14 mouse cellular contexts compared by ENCODE assay signal in genomic region chr8:124331094-124331493, GRCm38 (mm10).
DNase-seq lines count a peak whose midpoint lies in the region; ATAC-seq and TF ChIP-seq lines count a peak whose summit lies in the region.
"Had no signal": no experiment of that assay in that cellular context is flagged by ENCODE, and none has a peak within 500 bp of the region (broad histone marks: within the 10 kb centered on the region; RNA-seq: fewer than 3 reads in every experiment).

No protein-coding gene starts in this region.

- H3K36me3 ChIP-seq in forebrain, embryonic 15.5 days, result peaks cover 34% of the 10 kb centered on the region
- peaks cover 65% of the 10 kb centered on the region for H3K36me3 ChIP-seq in midbrain, postnatal 0 days (ENCODE audit: insufficient read depth, low read length)

- DNase-seq in frontal cortex, postnatal 14 days (ENCODE audit: low spot score in 2 of 2), result no peak
- peak; percentile 83 for DNase-seq in NIH3T3 (ENCODE audit: low read depth)
- no peak for DNase-seq in midbrain, postnatal 0 days (ENCODE audit: low spot score)
- no peak for DNase-seq in urinary bladder, adult 18-20 months (ENCODE audit: low spot score in 2 of 2)
- no peak for DNase-seq in cerebellum, adult 11-12 months
- DNase-seq in right cerebral cortex, postnatal 10 days (ENCODE audit: low spot score in 2 of 2), result no peak
- DNase-seq: kidney, postnatal 14 days; lung, adult 18-20 months had no signal

- H3K9ac ChIP-seq in forebrain, embryonic 15.5 days (replicated peaks), result no peak overlapping the region
- H3K9ac ChIP-seq in midbrain, postnatal 0 days (replicated peaks; ENCODE audit: low read length, poor library complexity, severe bottlenecking), result no peak overlapping the region
- H3K9ac ChIP-seq: heart, embryonic 13.5 days; limb, embryonic 12.5 days had no signal

- ATAC-seq in frontal cortex, adult (ENCODE audit: low TSS enrichment), result peak; percentile 53; the same call in 1 of the 2 replicates
- ATAC-seq in forebrain, embryonic 15.5 days (replicated peaks), result no peak
- ATAC-seq in midbrain, postnatal 0 days (ENCODE audit: low FRiP score), result no peak
- ATAC-seq: inflammation-experienced regulatory T-cells, adult 6 months had no signal

- no peaks in the 10 kb centered on the region for H3K9me3 ChIP-seq in forebrain, embryonic 15.5 days
- no peaks in the 10 kb centered on the region for H3K9me3 ChIP-seq in midbrain, postnatal 0 days (ENCODE audit: low read length)
- H3K9me3 ChIP-seq: embryonic facial prominence, embryonic 10.5 days; heart, embryonic 13.5 days; limb, embryonic 12.5 days had no signal

- H3K4me1 ChIP-seq in forebrain, embryonic 15.5 days, result peaks cover 8% of the 10 kb centered on the region; the same call in 1 of the 2 replicates
- H3K4me1 ChIP-seq in midbrain, postnatal 0 days (ENCODE audit: insufficient read depth, low read length), result no peaks in the 10 kb centered on the region
- H3K4me1 ChIP-seq: limb, embryonic 12.5 days had no signal

- H3K4me3 ChIP-seq in forebrain, embryonic 15.5 days, result no peak overlapping the region
- no peak overlapping the region for H3K4me3 ChIP-seq in midbrain, postnatal 0 days (ENCODE audit: low read depth, low read length)
- H3K4me3 ChIP-seq: embryonic facial prominence, embryonic 10.5 days; heart, embryonic 13.5 days; limb, embryonic 12.5 days had no signal

- H3K27ac ChIP-seq in forebrain, embryonic 15.5 days (replicated peaks), result peak overlapping the region; percentile 55
- 0 out of 2 replicates have a peak overlapping the region, but pooled peaks have one; percentile 18 for H3K27ac ChIP-seq in midbrain, postnatal 0 days (ENCODE audit: low read depth, low read length)
- H3K27ac ChIP-seq: heart, embryonic 13.5 days; limb, embryonic 12.5 days had no signal

- H3K27me3 ChIP-seq in forebrain, embryonic 15.5 days, result no peaks in the 10 kb centered on the region
- H3K27me3 ChIP-seq in midbrain, postnatal 0 days (ENCODE audit: insufficient read depth, low read length), result no peaks in the 10 kb centered on the region
- H3K27me3 ChIP-seq: heart, embryonic 13.5 days; limb, embryonic 12.5 days had no signal

- H3K4me2 ChIP-seq in forebrain, embryonic 15.5 days (replicated peaks), result no peak overlapping the region
- H3K4me2 ChIP-seq in midbrain, postnatal 0 days (ENCODE audit: low read depth, low read length, poor library complexity, severe bottlenecking), result no peak overlapping the region
- H3K4me2 ChIP-seq: heart, embryonic 13.5 days; limb, embryonic 12.5 days had no signal

- 88% methylated on average over 3 of the region's 3 CpGs for WGBS in forebrain, embryonic 15.5 days
- WGBS in midbrain, postnatal 0 days, result 87% methylated on average over 3 of the region's 3 CpGs

- no peak for TF ChIP-seq CTCF in midbrain, postnatal 0 days (IDR thresholded peaks at IDR 0.05)
